Mouse (Mus musculus) cerebellum, adult 8-10 months (tissue): Measurements from ENCODE around the gene Ear1.
"Not testable (repeated sequence)": the region's sequence is repeated elsewhere in the genome, so short reads cannot be mapped to it uniquely, and the experiment has no call there.

Experiments
- DNase-seq: peaks from one replicate; pipeline ENCODE4 v3.0.0; 2022

Ear1 gene

DNA sequence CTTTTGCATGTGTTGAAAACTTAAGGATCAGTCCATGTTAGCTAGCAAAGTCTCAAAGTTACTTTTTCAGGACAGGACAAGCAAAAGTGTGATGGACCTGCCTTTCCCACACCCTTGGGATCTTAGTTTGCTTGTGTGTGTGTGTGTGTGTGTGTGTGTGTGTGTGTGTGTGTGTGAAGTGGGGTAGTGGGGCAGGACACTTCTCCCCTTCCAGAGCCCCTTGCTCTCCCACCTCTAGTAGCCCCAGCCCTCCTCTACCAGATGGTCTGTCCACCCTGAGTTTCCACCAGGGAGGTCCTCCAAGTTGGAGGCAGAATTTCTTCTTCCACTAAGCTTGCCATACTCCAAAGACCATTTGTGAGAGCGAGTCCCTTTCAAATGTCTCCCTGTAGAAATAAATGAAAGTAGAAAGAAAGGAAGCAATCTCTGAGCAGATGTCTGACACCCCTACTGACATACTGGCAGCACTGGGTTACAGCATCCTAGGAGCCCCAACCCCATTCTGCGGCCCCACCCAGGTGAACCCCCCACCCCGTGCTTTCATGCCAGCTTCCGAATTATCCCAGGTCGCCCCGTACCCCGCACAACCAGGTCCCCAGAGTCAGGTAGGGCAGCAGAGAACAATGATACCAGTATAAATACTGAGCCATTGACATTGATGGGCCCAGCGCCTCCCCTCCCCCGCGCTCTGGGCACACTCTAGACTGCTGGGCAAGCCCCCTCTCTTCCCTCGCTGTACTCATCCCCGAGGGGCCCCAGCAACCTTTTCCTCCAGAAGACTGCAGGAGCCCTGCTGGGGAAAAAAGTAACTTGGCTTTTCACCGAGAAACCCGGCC is 79.0 kb downstream of the Ear1 start:
- no peak for DNase-seq

DNA sequence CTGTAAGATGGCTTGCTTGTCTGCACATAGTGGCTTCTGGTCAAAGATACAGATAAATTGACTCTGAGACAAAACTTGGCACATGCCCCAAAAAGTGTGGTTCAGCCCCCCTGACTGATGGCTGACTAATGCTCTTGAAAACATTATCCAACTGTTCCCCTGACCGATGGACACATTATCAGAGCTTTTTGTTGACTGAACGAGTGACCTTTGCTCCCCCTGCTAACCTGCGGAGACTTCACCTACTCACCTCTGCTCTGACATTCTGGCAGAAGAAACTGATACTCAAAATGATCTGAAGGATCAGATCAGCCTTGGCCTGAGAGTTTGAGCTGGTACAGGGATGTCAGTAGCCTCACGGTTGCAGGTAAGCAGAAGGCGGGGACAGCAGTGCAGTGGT is 81.5 kb downstream of the Ear1 start:
- DNase-seq: not testable (repeated sequence)

DNA sequence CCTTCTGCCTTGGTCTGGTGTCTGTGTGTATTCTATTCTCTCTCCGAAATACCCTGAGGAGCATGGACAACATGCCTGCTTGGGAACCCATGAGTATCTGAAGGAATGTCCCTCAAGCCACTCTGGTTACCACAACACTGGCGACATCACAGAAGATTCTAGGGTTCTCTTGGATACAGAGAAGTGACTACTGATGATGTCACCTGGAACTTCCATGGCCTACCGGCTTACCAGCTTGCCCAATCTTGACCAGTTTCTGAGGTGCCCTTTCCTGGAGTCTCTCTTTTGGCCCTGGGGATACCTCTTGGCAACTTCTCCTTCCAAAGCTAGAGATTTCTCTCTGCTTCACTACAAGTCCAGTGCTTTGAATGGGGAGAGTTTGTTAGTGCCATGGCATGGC is 90.7 kb downstream of the Ear1 start, which contains the start of gene Gm8180:
Gene Gm8180 (minus strand): TSS at position 101 of the 400 bp plus-strand sequence.
- DNase-seq: not testable (repeated sequence)
